Mouse (Mus musculus): ENCODE results near the gene Myh10. TPM values are rescaled to one million over a fixed set of nuclear protein-coding genes. Genes with fewer than 3 reads are reported as not detected.

The Myh10 gene
- total RNA-seq (2021) = 31.8 and 32.4 TPM in 2 replicates
- long read RNA-seq, partial matches to known transcripts = 4 of 7 reads
- long read RNA-seq, other reads (novel, unspliced or antisense) = 3 of 7 reads

DNA sequence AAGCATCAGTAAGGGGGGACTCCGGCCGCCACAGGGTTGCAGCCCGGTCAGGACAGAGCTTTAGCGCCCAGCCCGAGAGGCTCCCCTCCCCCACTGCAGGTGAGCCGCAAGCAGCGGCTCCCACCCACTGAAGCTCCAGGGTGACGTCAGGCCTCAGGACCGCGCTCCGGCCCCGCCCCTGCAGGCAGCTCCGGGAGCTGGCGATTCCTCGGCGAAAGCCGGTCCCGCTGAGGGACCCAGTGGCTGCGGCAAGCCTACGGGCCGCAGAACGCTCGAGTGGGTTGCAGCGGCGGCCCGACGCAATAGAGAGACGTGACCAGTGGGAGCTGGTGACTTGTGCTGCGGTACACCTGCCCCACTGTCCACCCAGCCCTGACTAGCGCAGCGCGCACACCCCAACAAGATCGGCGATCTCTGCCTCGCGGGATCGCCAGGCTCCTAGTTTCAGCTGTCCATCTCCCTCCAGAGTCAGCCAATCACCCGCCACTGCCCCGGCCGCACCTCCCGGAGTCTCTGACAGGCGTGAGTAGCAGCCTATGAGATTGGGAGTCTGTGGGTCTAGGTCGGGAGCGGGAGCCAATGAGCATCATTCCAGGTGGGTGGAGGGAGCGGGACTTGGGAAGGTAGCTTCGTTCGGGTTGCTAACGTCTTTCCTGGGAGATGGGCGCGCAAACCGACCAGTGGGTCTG is at the start of gene Myh10:
Gene Myh10 (plus strand): TSS at position 239 of the 689 bp plus-strand sequence.
- peak; percentile 99 for DNase-seq

DNA sequence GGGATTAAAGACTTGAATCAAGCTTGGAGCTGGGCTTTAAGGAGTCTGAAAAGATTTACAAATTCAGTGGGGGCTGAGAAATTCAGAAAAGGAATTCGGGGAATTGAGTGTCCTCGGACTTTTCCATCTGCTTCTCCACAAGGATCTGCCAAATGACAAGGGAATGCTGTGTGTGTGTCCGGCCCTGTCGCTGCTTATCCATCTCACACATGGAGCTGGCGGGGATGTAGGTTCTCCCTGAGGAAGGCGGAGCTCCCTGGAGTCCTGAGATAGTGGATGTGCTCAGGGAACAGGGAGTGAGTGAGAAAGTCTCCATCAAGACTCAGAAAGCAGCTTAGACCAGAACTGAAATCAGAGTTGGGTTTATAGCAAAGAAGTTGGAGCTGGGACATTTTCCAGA is 46.6 kb upstream of the Myh10 start:
- no peak for DNase-seq

DNA sequence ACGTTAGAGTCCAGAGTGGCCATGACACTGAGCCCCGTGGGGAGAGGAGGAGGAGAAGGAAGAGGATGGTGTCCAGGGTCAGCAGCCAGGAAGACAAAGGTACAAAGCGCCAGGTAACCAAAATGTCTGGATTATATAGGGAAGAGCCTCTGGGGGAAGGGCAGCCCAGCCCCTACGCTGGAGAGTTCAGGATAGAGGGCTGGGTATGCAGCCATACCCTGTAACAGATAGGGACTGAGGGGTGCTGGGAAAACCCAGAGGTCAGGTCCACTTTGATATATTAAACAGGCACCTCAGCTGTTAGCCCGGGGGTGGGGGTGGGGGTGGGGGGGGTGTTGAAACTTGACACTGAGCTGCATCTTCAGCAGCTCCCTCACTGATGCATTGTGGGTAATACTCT is 43.6 kb upstream of the Myh10 start:
- no peak for DNase-seq

DNA sequence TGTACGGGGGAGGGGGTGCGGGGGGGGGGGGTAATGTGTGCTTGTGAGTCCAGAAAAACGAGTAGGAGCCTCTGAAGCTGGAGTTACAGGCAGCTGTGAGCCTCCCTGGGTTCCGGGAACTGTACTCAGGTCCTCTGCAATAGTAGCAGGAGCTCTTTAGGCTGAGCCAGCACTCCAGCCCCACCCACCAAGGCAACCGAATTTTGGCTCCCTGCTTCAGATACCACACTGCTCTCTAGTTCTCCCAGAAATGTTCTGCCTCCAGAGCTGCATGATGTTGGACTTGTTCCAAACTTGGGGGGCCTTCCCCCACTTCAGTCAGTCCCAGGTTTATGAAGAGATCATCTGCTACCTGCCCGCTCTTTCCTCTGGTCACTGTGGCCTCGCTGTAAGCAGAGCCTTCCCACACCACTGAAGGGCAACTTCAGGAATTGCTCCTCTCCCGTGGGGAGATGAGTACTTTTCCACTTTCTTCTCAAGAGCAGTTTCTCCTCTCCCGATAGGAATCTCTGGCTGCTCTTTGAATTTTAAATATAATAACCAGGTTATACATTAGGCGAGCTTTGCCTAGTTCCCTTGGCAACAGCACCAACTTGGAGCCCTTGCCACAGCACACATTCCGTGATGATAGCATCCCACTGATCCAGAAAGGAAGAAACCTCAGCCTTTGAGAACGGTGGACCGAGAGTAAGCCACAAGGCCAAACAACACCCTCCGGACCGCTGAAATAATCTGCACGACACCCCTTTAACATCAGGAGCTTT is 42.8 kb upstream of the Myh10 start:
- no peak for DNase-seq

DNA sequence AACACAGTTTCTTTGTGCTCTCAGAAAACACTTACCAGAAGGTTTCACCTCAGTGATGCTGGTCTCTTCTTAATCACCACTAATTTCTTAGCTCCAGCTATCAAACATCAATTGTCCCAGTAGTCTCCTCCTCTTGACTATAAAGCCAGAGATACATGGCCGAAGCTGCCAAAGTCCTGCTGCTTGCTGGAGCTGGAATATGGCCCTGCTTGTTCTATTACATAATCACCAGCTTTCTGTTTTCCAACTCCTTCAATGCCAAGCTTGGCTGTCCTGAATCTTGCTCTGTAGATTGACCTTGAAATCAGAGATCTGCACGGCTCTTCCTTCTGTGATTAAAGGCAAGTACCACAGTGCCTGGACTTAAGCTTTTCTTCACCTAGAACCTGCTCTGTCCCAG is 39.8 kb upstream of the Myh10 start:
- no peak for DNase-seq

DNA sequence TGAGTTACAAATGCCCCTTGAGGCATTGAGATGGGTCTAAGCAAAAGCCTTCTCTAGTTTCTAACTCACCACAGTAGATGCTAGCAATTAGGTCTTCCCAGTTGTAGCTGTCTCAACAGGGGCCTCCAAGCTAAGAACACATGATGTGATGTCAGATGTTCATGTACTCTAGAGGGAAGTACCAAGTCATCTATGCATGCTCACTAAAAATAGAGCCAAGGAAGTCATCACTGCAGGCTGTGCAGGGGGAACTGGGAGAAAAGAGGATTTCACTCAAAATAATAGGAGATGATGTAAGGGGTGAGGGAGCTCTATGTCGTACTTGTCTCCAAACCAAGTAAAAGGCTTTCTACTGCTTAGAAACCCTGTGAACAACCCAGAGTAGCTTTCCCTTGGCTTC is 35.8 kb upstream of the Myh10 start:
- no peak for DNase-seq

DNA sequence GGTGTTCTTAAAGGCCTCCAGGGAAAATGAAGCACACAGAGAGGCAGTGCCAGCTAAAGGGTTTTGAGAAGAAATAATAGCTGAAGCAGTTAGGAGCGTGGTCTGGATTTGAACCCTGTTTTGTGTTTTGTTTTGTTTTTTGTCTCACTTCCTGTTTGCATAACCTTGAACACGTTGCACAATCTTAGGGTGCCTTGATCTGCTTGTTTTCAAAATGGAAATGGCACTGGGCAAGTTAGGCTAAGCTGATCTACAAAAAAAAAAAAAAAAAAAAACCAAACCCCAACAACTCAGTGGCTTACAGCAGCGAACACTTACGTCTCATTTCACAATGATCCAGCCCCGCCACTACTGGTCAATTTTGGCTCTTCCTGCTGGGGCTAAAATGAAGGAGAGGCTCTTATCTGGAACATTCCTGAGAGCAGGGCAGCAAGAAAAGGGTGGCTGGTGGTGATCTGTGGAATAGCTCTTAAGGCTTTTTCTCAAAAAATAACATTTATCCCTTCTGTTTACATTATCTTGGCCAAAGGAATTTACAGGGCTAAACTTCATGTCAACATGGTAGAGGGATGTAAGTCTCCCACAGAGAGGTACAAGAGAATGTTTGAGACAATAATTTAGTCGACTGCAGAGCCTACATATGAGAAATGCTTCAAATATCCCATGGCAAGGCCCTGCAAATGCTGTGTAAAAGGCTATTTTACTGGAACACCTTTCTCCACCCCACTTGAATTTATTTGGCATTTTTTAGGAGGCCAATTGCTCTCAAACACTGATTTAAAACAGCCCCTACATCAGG is 34.3 kb upstream of the Myh10 start:
- no peak for DNase-seq

DNA sequence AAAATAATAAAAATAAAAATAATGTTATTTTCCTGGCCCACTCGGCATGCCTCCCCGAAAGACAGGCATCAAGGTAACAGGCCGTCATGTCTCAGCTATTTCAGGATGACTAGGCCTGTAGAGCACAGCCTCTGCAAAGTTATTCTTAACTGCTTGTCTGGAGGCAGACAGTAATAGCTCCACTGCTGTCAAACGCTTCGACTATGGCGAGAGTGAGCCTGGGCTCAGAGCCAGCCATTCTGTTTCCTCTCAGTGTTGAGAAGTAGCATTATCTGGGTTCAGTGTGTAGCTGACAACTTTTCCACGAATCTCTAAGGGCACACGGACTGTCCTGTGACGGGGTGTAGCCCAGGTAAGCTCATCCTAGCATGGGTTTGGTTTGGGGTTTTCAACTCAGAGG is 33.5 kb upstream of the Myh10 start:
- DNase-seq = peak; percentile 22

DNA sequence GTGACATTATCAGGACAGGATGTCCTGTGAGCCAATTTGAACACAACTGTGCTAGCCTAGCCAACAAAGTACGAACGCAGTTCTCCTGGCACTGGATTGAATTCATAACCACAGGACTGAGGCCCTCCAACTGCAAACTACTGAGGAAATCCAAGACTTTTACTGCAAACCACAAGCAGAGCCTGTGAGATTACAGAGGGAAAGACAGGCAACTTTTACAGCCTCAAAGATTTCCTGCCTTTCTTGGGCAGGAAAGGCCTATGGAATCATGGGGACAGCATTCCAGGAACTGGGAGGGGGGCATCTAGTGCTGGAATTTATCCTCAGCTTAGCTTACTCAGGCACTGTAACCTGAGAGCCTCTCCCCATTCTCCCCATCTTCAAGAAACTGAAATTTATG is 26.0 kb upstream of the Myh10 start:
- no peak for DNase-seq

DNA sequence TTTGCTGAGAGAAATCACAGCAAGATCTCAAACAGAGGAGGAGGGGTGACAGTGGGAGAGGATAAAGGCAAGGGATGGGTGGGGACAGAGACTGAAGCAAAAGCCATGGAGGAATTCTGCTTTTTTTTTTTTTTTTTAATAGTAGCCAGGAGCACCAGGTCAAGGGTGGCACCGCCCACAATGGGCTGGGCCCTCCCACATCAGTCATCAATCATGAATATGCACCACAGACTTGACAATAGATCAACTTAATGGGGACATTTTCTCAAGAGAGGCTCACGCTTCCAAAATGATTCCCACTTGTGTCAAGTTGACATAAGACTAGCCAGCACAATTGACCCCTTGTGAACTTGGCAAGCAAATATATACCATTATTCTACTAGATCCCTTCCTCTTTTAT is 25.1 kb upstream of the Myh10 start:
- no peak for DNase-seq

DNA sequence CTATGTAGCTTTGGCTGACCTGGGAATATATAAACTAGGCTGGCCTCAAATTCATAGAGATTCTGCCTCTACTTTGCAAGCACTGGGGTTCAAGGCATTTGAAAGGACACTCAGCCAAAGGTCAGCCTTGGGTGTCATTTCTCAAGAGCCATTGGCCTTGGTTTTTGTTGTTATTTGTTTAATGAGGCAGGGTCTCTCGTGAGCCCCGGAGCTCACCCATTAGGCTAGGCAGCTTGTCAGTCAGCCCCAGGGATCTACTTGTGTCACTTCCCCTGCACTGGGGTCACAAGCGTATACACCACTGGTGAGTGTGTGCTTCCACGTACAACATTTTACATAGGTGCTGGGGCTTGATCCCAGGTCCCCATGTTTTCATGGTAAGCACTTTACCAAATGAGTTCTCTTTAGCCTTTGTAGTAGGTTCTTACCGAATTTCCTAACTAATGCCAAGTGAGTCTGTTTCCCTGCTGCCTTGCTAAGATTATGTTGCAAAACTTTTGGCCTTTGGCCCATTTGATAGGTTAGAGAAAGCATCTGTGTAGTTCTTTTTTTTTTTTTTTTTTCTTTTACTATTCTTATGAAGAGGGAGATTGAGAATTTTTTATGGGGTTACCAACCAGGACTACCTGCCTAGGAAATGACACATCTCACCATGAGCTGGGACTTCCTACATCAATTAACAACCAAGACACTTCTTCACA is 18.9 kb upstream of the Myh10 start:
- DNase-seq = no peak

DNA sequence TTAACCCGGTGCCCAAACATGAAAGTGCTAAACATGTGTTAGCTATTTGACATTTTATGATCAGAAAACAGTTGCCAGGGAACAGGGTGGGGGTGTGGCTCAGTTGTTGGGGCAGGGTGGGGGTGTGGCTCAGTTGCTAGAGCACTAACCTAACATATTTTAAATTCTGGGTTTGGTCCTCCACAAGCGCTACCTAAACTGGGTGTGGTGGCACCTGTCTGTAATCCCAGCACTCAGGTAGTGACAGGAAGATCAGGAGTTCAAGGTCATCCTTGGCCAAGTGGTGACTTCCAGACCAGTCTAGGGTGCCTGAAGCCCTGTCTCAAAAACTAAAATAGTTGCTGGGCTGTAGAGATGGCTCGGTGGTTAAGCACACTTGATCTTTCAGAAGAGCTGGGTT is 17.3 kb upstream of the Myh10 start:
- DNase-seq = no peak

DNA sequence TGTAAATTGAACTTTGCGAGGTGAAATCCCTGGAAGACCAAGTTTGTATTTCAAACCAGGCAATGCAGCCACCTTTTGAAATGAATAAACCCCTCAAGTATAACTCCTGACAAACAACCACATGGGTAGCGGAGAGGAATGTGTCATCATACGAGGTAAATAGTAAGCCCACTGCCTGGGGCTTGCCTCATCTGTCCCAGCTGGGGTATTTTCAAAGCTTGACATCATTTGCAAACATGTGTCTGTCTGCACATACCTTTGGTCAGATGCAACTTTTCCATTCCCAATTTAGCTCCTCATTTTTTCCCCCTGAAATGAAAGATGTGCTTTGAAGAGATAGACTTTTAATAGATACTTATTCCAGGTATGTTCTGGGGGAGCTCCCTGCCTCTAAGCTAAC is 16.7 kb upstream of the Myh10 start:
- no peak for DNase-seq

DNA sequence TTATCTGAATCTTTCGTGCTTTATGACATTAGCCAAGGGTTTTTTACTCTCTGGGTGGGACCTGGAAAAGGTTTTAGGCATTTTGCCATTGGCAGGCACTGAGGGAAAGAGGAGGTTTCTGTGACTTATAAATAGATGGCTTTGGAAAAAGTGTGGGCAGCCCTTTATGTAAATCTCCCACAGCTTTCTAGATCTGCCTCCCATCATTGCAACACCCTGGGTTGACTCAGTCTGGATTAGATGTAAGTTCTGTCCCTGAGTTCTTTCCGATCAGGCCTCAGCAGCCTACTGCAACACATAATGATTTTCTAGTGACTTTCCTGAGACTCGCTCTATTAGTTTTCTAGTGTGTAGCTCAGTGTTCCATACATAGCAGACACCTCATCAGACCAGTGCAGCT is 16.1 kb upstream of the Myh10 start:
- DNase-seq = no peak

DNA sequence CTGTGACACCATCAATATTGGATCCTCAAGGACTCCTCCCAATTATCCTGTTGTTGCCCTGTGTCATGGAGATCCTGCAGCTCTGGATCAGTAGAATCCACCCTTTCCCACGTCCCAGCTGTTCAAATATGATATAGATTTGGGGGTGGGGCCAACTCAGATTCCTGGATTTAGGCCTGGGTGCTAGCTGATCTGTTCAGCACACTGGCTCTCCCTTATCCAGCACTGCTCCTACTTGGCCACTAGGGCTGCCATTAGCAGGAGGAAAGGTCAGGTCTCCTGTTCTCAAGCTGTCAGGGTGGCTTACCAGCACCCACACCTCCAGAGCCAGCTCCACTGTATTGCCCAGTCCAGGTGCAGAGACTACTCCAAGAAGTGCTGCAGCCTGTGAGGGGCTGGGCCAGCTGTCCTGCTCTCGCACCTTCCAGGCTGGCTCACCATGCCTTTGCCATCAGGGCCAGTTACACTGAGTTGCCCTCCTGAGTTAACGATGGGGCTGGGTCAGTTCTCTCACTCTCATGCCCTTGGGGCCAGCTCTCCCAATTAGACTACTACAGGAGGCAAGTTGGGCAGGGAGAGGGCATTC is 10.0 kb upstream of the Myh10 start:
- no peak for DNase-seq

DNA sequence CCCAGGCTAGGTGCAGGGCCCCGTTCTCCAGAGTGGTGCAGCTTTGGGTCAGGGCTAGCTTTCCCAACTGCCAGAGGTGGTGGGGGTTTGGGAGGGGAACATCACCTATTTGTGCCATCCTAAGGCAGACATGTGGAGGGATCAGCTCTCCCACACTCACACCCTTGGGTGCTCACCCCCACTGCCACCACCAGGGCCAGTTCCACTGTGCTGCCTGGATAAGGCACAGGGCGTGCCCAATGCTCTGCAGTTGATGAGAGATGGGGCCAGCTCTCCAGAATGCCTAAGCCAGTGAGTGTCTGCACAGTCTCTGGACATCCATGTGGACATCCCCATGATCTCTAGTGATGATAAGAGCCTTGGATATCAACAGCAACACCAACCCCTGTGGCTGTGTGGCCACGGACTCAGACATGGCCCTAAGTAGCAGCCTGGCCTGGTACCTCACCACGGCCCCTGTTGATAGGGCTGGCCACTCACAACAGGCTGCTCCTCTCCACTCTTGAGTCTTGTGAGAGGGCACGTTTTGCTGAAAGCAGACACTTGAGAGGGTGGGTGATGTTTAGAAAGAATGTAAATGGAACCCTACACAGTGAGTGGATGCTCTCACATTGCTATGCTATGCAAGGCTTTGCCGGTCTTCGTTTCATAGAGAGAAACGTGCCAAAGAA is 9.1 kb upstream of the Myh10 start:
- no peak for DNase-seq

DNA sequence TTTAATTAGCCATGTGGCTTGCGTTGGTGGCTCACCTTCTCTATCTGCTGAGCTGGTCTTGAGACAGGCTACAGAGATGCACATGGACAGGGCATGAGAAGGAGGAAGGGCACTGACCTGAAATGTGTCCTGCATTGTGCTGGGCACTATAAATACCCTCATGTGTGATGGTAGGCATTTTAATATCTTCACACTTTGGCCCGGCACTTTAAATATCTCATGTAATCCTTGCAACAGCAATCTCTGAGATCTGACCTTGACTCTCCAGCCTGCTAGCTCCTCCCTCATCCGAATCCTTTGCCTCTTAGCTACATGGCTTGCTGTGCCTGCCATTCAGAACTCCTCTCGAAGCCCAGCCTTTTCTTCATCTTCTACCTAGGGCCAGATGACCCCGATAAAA is 5.4 kb upstream of the Myh10 start:
- no peak for DNase-seq

DNA sequence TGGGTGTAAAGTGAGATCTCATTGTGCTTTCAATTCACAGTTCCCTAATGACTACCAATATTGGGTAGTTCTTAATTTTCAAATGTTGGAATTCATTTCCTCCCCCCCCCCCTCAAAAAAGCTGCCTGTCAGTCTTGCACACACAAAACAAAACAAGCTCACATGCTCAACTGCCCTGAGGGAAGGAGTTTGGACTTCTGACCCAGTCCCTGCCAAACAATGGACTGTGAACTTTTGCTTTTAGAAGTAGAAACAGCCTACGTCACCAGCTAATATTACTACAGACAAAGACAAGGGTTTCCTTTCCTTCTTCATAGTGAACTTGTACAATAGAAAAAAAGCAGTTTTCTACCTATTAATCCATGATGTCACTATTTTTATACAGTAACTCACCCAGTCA is 2.1 kb upstream of the Myh10 start:
- no peak for DNase-seq

DNA sequence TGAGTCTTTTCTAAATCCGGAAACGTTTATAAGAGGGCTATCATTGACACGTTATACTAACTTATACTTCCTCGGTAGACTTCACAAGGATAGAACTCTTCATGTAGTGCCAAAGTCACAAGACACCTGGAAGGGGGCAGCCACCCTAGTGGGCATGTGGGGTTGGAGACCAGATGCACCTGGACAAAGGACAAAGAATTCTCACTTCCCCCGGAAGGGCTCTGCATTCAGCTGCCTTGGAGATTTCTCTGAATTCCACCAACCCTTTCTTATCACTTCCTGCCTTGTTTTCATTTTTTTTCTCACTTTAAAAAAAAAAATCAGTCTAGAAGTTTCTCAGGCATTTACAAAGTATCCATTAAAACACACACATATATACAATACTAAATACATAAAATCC is 894 bp upstream of the Myh10 start:
- DNase-seq = no peak

DNA sequence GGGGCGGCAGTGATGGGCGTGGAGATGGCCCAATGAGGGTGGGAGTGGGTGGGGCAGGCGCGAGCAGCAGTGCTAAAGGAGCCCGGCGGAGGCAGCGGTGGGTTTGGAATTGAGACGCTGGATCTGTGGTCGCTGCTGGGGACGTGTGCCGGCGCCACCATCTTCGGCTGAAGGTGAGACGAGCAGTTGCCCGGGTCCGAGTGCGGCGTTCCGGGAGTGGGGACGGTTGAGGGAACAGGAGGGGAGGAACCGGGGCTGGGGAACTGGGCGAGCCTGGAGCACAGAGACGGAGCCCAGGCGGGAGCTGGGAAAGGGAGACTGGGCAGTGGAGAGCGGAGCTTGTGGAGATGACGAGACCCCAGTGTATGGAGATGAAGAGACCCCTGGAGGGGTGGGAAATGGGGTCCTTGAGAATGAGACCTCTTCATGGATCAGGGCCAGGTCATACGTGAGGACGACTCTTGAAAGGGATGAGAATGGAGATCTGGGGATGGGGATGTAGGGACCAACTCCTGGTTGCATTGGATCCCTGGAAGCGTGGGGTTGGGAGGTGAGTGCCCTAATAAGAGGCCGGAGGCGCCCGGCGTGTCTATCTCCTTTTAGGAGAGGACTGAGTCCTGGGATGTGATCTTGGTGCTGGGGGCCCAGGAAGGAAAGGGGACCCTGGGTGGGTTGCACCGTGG is 792 bp downstream of the Myh10 start:
- DNase-seq = peak; percentile 11

Measured in adrenal gland, postnatal 25 days (tissue).